Mouse (Mus musculus) spleen, adult 12 weeks (tissue): Measurements from ENCODE around the gene Mtrex.

Source experiments
- DNase-seq: peaks from one replicate; pipeline ENCODE4 v3.0.0; 2022; ENCODE audit warnings: low spot score

Gene Mtrex

DNA sequence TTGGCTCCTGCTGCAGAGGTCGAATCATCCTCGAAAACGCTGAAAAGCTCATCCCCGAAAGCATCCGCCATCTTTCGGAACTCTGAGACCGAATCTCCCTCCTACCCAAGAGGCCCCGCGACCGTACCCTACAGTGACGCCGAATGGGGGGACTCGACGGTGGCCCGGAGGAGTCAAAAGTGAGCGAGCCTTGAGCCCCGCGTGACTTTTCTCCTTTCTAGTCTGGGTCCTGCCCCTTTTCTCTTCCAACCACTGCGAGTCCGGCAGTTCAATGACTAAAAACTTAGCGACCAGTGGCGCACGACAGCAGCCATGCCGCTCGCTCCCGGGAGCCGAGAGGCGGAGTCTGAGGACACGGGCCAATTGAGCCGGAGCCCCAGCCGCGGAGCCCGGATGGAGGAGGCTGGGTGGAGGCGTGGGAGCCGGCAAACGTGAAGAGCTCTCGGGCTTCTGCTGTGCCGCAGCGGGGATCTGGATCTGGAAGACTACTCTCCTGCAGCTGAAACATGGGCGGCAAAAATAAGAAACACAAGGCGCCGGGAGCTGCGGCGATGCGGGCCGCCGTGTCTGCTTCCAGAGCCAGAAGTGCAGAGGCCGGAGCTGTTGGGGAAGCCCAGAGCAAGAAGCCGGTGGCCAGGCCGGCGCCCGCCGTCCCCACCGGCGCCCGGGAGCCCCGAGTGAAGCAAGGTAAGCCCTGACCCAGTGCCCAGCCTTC, at the start of gene Mtrex, which contains the start of gene Dhx29:
Mtrex (minus strand) TSS at position 112 of the 715 bp plus-strand sequence.
Dhx29 (plus strand) TSS at position 168 of the 715 bp plus-strand sequence.
- peak; percentile 95 for DNase-seq

DNA sequence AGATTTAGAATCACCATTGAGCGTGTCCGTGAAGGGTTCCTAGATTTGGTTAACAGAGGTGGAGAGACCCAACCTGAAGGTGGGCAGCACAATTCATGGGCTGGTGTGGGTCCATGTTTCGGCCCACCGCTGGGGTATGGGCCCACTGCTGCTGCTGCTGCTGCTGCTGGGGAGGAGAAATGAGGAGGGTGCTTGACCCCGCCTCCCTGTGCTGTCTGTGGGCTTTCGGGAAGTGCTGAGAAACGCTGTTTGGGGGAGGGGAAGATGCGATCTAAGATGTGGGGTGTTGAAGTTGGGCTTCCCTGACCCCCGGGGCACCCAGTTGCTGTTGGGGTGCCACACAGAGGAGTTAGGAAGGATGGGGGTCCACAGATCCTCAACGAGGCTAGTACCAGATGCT, 49.5 kb upstream of the Mtrex start:
- DNase-seq, result no peak

GRCm38 (mm10) chr13:112967267-112967666, 40.1 kb upstream of the Mtrex start:
- no peak for DNase-seq

DNA sequence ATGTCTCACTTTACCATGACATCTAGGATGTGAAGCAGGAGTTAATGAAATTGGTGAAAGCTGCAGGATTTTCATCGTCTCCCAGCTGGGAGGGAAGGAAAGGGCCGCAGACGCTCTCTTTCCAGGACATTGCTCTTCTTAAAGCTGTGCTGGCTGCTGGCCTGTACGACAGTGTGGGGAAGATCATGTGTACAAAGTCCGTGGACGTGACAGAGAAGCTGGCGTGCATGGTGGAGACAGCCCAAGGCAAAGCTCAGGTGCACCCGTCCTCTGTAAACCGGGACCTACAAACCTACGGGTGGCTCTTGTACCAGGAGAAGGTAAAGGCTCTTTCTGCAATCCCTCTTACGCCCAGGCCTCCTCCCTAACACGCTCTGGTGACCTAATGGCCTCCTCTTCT, 37.2 kb upstream of the Mtrex start:
- no peak for DNase-seq

- no peak for DNase-seq
These were observed 35.9 kb upstream of the Mtrex start for GRCm38 (mm10) chr13:112963081-112963480.

GRCm38 (mm10) chr13:112954067-112954466, 26.9 kb upstream of the Mtrex start:
- DNase-seq, result no peak

GRCm38 (mm10) chr13:112945900-112946299, 18.7 kb upstream of the Mtrex start:
- no peak for DNase-seq

DNA sequence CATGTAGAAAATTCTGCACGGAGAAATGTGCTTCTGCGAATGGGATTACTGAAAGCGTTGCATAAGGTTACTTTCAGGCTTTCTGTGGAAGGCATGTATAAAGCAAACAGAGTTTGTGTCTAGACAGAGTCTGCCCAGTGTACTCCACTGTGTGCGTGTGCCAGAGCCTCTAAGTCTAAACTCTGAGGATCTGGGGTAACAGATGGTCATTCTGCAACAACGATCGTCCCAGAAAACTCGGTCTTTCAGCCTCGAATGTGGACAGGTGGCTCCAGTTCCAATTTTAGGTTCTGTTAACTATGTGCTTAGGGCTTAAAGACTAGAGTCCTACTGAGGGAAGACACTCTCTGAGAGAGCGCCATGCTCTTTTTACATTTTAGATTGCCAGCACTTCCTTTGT, 18.1 kb upstream of the Mtrex start:
- no peak for DNase-seq

DNA sequence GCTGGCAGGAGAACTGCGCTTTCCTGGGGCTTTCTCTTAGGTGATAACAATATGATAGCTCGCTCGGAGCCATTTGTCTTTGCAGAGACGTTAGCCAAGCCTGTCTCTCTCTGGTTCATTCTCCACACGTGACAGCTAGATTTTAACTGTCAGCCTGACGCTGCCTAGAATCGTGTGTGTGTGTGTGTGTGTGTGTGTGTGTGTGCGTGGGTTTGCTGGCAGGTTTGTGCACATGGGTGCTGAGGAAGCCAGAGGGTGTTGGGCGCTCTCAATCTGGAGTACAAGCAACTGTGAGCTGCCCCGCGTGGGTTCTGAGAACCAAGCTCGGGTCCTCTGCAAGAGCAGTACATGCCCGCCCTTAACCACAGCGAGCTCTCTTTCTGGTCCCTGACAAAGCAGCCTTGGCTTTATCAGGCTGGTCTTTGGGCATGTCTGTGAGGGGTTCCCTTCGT, 14.7 kb upstream of the Mtrex start:
- DNase-seq, result no peak

DNA sequence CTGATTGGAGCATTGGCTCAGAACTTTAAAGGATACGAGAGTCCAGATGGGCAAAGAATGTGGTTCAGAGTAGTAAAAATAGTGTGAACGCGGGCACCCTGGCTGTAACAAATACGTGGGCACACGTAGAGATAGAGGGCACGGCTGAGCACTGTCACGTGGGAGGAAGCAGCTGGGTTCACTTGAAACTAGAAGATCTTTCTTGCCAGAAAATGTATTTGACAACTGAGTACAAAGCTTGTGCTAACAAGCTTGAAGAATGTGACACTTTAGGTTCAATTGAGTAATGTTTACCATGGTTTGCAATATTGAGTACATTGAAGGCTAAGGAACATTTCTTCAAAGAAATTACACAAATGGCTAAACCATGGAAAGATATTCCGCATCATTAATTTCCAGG, 10.9 kb upstream of the Mtrex start:
- no peak for DNase-seq

GRCm38 (mm10) chr13:112928038-112928668, 955 bp upstream of the Mtrex start:
- DNase-seq, result no peak

- no peak for DNase-seq
These were observed 402 bp downstream of the Mtrex start for GRCm38 (mm10) chr13:112926796-112927195.

DNA sequence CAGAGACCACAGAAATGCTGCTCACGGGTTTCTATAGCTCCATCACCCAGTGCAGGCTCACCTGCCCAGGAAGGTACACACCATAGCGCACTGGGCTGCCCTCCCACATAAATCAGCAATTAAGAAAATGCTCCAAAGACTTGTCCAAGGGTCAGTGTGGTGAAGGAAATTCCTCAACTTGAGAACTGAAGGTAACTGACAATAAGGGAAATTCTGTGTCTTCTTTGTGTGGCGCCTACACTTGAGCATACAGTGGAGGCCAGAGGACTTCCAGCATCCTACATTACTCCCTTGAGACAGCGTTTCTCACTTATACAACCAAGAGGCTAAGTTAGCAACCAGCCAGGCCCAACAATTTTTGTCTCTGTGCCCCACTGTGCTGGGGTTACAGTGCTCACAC, 1.2 kb downstream of the Mtrex start:
- DNase-seq, result no peak

- no peak for DNase-seq
These were observed 1.9 kb downstream of the Mtrex start for GRCm38 (mm10) chr13:112925266-112925665.

- no peak for DNase-seq
These were observed 6.3 kb downstream of the Mtrex start for GRCm38 (mm10) chr13:112920906-112921305.

DNA sequence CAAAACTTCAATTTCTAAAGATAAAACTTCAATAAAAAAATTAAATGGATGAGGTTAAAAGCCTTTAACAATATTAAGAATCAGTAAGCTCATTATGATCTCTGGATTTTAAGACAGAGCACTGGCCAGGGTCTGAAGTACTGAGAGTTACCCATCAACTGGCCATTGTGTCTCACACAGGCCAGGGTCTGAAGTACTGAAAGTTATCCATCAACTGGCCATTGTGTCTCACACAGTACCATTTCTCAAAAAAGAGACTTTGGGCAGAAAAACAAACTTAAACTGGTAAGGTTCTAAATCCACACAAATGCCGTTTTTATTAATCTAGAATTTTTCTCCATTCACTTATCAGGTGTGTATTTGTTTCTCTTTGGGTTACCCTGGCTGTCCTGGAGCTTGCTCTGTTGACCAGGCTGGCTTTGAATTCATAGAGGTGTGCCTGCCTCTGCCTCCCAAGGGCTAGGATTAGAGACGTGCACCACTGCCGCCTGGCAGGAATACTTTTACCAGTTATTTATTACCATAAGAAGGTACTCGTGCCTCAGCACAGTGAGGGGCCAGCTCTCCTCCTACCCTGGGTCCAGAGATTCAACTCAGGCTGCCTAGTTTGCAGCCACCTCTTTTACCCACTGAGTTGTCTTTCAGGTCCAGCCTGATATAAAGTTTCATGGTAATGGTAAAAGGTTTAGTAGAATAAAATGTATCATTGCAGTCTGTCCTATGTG, 7.9 kb downstream of the Mtrex start:
- DNase-seq, result no peak

- no peak for DNase-seq
These were observed 16.8 kb downstream of the Mtrex start for GRCm38 (mm10) chr13:112910434-112910833.

DNA sequence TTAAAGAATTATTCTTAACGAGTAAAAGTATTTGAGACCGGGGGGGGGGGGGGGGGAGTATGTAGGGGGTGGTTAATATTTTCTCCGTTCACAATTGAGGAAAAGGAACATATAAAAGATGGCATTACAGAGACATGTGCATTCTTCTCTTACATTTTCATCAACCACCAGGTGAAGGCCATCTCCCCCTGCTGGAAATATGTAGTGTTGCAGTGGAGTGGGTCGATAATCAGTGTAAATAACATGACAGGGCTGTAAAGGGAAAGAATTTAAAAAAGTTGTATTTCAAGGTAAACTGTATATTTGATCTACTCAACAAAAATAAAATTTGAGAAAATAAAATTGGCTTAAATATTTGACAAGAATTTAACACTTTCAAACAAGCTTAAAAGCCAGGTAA, 17.5 kb downstream of the Mtrex start:
- DNase-seq, result no peak

GRCm38 (mm10) chr13:112902176-112902575, 25.0 kb downstream of the Mtrex start:
- DNase-seq, result no peak

GRCm38 (mm10) chr13:112887234-112887633, 40.0 kb downstream of the Mtrex start:
- no peak for DNase-seq

DNA sequence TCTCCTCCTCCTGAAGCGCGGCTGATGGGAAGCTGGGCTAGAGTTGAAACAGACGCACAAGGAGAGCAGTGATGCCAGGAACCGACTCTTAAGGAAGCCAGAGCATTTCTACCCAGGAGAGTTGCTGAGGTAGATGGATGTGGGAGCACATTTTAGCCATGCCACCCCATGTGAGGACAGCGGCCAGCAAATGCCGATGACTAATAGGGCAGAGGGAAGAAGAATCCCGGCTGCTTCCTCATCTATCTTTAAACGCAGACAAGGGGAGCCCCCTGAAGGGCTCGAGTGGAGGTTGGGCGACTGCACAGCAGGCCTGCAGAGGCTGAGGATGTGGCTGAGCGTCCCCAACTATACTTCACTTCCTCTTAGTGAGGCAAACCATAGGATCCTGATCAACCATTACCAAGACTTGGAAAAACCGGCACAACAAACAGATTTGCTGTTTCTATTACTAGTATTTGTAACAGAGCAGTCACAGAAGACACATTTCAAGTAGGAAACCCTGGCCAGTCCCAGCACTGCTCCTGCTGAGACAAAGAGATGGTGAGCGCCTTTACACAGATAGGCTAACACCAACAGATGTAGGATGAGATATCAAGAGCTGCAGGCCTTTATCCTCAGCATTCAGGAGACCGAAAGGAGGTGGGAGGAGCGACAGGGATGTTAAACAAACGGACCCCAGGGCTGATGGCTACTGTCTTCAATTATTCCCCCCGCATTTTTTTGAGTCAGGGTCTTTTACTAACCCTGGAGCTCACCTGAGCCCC, 55.5 kb downstream of the Mtrex start:
- no peak for DNase-seq

DNA sequence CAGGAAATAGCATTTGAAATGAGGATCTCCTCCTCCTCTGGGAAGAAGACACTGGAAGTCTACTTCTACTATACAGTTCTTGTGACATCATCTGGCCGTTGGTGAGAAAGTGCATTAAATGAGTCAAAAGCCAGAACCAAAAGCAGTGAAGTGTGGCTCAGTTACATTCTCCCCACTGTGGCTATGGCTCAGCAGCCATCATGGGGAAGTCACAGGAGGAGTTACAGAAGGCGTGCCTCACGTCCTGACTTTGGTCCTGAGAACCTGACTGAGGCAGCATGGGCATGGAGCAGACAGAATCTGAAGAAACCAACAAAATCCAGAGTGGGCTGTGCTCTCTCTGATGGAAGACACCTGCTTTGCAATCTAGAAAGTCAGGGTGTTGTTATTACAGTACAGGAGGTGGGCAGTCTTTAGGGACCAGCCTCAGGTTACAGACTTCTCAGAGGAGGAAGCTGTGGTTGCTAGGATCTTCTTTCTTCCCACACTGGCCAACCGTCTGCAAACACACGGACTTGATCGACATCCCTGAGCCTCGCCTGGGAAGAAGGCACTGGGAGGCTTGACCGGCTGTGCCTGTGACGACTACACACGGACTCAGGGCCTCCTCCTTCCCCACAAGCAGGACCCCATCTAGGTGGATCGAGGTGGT, 57.0 kb downstream of the Mtrex start:
- no peak for DNase-seq
